ENCODE assay signal across 18 mouse cellular contexts in genomic region chr7:118263606-118264005, GRCm38 (mm10). TPM values are rescaled to one million over a fixed set of nuclear protein-coding genes. Genes with fewer than 3 reads are reported as not detected.
DNase-seq lines count a peak whose midpoint lies in the region; TF ChIP-seq lines count a peak whose summit lies in the region.
"Had no signal": no experiment of that assay in that cellular context is flagged by ENCODE, and none has a peak within 500 bp of the region (broad histone marks: within the 10 kb centered on the region; RNA-seq: fewer than 3 reads in every experiment).

No protein-coding gene starts in this region.

- peaks cover 2% of the 10 kb centered on the region for H3K4me1 ChIP-seq in ES-Bruce4 (ENCODE audit: control insufficient read depth, insufficient read depth, low read length)
- H3K4me1 ChIP-seq: embryonic facial prominence, embryonic 12.5 days; forebrain, embryonic 13.5 days; forebrain, embryonic 15.5 days had no signal

- H3K4me3 ChIP-seq in ES-Bruce4 (ENCODE audit: low read depth, low read length) = no peak overlapping the region
- H3K4me3 ChIP-seq: embryonic facial prominence, embryonic 10.5 days; embryonic facial prominence, embryonic 12.5 days; forebrain, embryonic 13.5 days; forebrain, embryonic 15.5 days had no signal

- no peak for TF ChIP-seq POLR2A in ES-Bruce4 (IDR thresholded peaks at IDR 0.05; ENCODE audit: insufficient read depth, low read length)

- peaks cover 8% of the 10 kb centered on the region for H3K9me3 ChIP-seq in ES-Bruce4 (replicated peaks; ENCODE audit: control insufficient read depth, insufficient read depth, low read length, poor library complexity, severe bottlenecking)
- H3K9me3 ChIP-seq: embryonic facial prominence, embryonic 10.5 days; embryonic facial prominence, embryonic 12.5 days; forebrain, embryonic 13.5 days; forebrain, embryonic 15.5 days; G1E had no signal

- peak overlapping the region; percentile 33; the same call in 1 of the 2 replicates for H3K27ac ChIP-seq in ES-Bruce4 (ENCODE audit: insufficient read depth, low read length)
- H3K27ac ChIP-seq: embryonic facial prominence, embryonic 10.5 days; embryonic facial prominence, embryonic 12.5 days; forebrain, embryonic 13.5 days; forebrain, embryonic 15.5 days had no signal

- no peak for TF ChIP-seq CTCF in ES-Bruce4 (IDR thresholded peaks at IDR 0.05; ENCODE audit: low read depth, low read length)

- no peak overlapping the region for H3K9ac ChIP-seq in ES-Bruce4 (ENCODE audit: low read depth, poor library complexity, severe bottlenecking)
- H3K9ac ChIP-seq: embryonic facial prominence, embryonic 12.5 days; forebrain, embryonic 13.5 days; forebrain, embryonic 15.5 days; forebrain, postnatal 0 days had no signal

- H3K36me3 ChIP-seq in ES-Bruce4 (ENCODE audit: control insufficient read depth, insufficient read depth, low read length, poor library complexity, severe bottlenecking) = no peaks in the 10 kb centered on the region
- H3K36me3 ChIP-seq: embryonic facial prominence, embryonic 10.5 days; embryonic facial prominence, embryonic 12.5 days; forebrain, embryonic 15.5 days; G1E had no signal

- no peaks in the 10 kb centered on the region for H3K27me3 ChIP-seq in ES-Bruce4 (ENCODE audit: control insufficient read depth, insufficient read depth, low read length, poor library complexity, severe bottlenecking)
- H3K27me3 ChIP-seq: embryonic facial prominence, embryonic 12.5 days; forebrain, embryonic 13.5 days; forebrain, embryonic 15.5 days; Patski had no signal

- peak; percentile 36 for DNase-seq in adrenal gland, adult 2 months
- no peak for DNase-seq in adrenal gland, postnatal 4 days (ENCODE audit: low spot score in 2 of 2)
- DNase-seq in adrenal gland, postnatal 36 days = peak; percentile 15 to 25
- DNase-seq in adrenal gland, postnatal 25 days = no peak
- DNase-seq in frontal cortex, postnatal 10 days (ENCODE audit: low spot score in 2 of 2) = no peak
- DNase-seq: cerebellum, adult 11-12 months; cerebellum, adult 2 months; cerebellum, adult 9-10 months; cerebellum, postnatal 10 days; cerebellum, postnatal 25 days; forebrain, postnatal 0 days had no signal

- TF ChIP-seq EP300 in ES-Bruce4 (IDR thresholded peaks at IDR 0.05; ENCODE audit: insufficient read depth, low read depth, low read length) = no peak

RNA-seq across cellular contexts. Expression of gene Smg1, which starts 20.1 kb away (rescaled TPM):
- total RNA-seq in adrenal gland, adult 2 months (2021) = 10 to 100 TPM; 29.9 to 44.5 TPM
- polyA plus RNA-seq in adrenal gland, adult 2 months (2012; rRNA removed) = 38.4 and 39.7 TPM in 2 replicates
- total RNA-seq in adrenal gland, postnatal 4 days (2021) = 10 to 100 TPM; 52.0 to 60.0 TPM
- 10 to 100 TPM; 42.8 to 49.1 TPM for total RNA-seq in adrenal gland, postnatal 36 days (2021)
- total RNA-seq in adrenal gland, postnatal 25 days (2021) = 52.8 and 55.6 TPM in 2 replicates
- 87.1 and 90.8 TPM in 2 replicates for polyA plus RNA-seq in ES-Bruce4 (2011; ENCODE audit: insufficient read depth, insufficient read length, low read depth, missing spikeins)

Comparison
In these comparisons a context has a peak if more than half of its experiments do, and no peak if none do; other contexts are left out.
1. DNase-seq: peak in adrenal gland, adult 2 months (single experiment) and adrenal gland, postnatal 36 days (2 of 2); none in adrenal gland, postnatal 4 days (0 of 2), adrenal gland, postnatal 25 days (single experiment) and frontal cortex, postnatal 10 days (0 of 2).